Mouse (Mus musculus) megakaryocyte, embryonic 14.5 days (primary cell): ENCODE results near the gene Cinp.

Experiments
- FLI1 ChIP-seq: IDR thresholded peaks from 2 replicates; pipeline ENCODE4 v1.6.1; 2012; ENCODE audit warnings: low read length, inconsistent platforms, mixed read lengths
- GATA1 ChIP-seq: IDR thresholded peaks from 3 replicates; pipeline ENCODE4 v1.6.1; 2012; ENCODE audit warnings: mixed read lengths, low read length, inconsistent platforms, borderline replicate concordance

- TF ChIP-seq GATA1 (no peak), FLI1 (no peak)
Measured at GRCm38 (mm10) chr12:110875351-110875750, 13.6 kb downstream of the Cinp start.
